Mouse (Mus musculus): ENCODE results near the gene Gm21677. TPM values are rescaled to one million over a fixed set of nuclear protein-coding genes. Genes with fewer than 3 reads are reported as not detected.

Gm21677 gene
- polyA plus RNA-seq (2017; shearing (Covaris generic)), result not detected

DNA sequence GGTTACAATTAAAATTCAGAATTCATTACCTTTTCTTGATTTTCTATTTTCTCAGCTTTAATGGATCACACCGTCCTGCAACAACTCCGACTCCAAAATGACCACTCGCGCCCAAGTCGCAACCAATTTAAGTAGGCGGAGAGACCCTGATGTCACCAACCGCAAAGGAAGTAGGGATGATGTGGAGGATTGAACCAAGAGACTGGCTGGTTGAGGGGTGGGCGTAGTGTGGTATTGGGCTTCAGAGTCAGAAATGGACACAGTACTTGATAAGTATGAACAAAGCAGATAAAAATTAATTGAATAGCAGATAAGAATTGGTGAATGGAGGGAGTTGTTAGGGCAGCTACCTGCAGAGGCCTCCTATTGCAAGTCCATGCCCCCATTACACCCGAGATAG lies at the start of gene Gm21677:
Gm21677 (minus strand) TSS at position 101 of the 400 bp plus-strand sequence.

DNA sequence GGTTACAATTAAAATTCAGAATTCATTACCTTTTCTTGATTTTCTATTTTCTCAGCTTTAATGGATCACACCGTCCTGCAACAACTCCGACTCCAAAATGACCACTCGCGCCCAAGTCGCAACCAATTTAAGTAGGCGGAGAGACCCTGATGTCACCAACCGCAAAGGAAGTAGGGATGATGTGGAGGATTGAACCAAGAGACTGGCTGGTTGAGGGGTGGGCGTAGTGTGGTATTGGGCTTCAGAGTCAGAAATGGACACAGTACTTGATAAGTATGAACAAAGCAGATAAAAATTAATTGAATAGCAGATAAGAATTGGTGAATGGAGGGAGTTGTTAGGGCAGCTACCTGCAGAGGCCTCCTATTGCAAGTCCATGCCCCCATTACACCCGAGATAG lies 39.0 kb upstream of the Gm21677 start, which contains the start of gene Gm21693:
Gm21693 (minus strand) TSS at position 101 of the 400 bp plus-strand sequence.

Other genes starting within 250 kb of the Gm21677 start
- not detected for gene Gm21693, start 38.9 kb upstream of the Gm21677 start, polyA plus RNA-seq (2017; shearing (Covaris generic))
- gene Gm21704, start 103.7 kb upstream of the Gm21677 start, polyA plus RNA-seq (2017; shearing (Covaris generic)), result not detected
- gene Gm21708, start 103.7 kb upstream of the Gm21677 start, polyA plus RNA-seq (2017; shearing (Covaris generic)), result not detected

Data from CD4-positive, CD25-positive, alpha-beta regulatory T cell (primary cell).